Mouse (Mus musculus): ENCODE measurements around the gene Nat8f4. TPM values are rescaled to one million over a fixed set of nuclear protein-coding genes. Genes with fewer than 3 reads are reported as not detected.
"Not testable (repeated sequence)": the region's sequence is repeated elsewhere in the genome, so short reads cannot be mapped to it uniquely, and the experiment has no call there.

The Nat8f4 gene
- polyA plus RNA-seq, 1 experiment from 2014 or later: 1.7 TPM

- no peaks in the 10 kb centered on the region for H3K36me3 ChIP-seq (ENCODE audit: control insufficient read depth, insufficient read depth, low read length)
- 80% methylated on average over 8 of the region's 8 CpGs for WGBS
- ATAC-seq (ENCODE audit: low FRiP score, low TSS enrichment): no peak
Measured at GRCm38 (mm10) chr6:85867726-85868690, 36.7 kb downstream of the Nat8f4 start.

GRCm38 (mm10) chr6:85866995-85867394, 37.7 kb downstream of the Nat8f4 start:
- H3K4me3 ChIP-seq (ENCODE audit: low read depth, low read length); ATAC-seq (ENCODE audit: low FRiP score, low TSS enrichment); H3K4me1 ChIP-seq (replicated peaks; ENCODE audit: control insufficient read depth, insufficient read depth); H3K27ac ChIP-seq (replicated peaks); H3K27me3 ChIP-seq (ENCODE audit: control insufficient read depth, insufficient read depth, low read length); H3K9ac ChIP-seq (ENCODE audit: low read length); DNase-seq (ENCODE audit: low spot score); H3K4me2 ChIP-seq (replicated peaks; ENCODE audit: low read depth); H3K9me3 ChIP-seq (ENCODE audit: control insufficient read depth, low read length); H3K36me3 ChIP-seq (ENCODE audit: control insufficient read depth, insufficient read depth, low read length): not testable (repeated sequence)
- WGBS: 64% methylated on average over 1 of the region's 1 CpGs

More at GRCm38 (mm10) chr6:85867726-85868690, 36.7 kb downstream of the Nat8f4 start:
- H3K4me2 ChIP-seq (replicated peaks; ENCODE audit: low read depth): no peak overlapping the region
- H3K4me1 ChIP-seq (replicated peaks; ENCODE audit: control insufficient read depth, insufficient read depth): no peaks in the 10 kb centered on the region
- no peaks in the 10 kb centered on the region for H3K9me3 ChIP-seq (ENCODE audit: control insufficient read depth, low read length)
- H3K27ac ChIP-seq (replicated peaks): no peak overlapping the region
- no peak for DNase-seq (ENCODE audit: low spot score)
- no peaks in the 10 kb centered on the region for H3K27me3 ChIP-seq (ENCODE audit: control insufficient read depth, insufficient read depth, low read length)
- no peak overlapping the region for H3K9ac ChIP-seq (ENCODE audit: low read length)
- H3K4me3 ChIP-seq (ENCODE audit: low read depth, low read length): no peak overlapping the region
- no peak for TF ChIP-seq CTCF (IDR thresholded peaks at IDR 0.05; ENCODE audit: low read depth)
- no peak for TF ChIP-seq EP300 (optimal IDR thresholded peaks at IDR 0.05)

DNA sequence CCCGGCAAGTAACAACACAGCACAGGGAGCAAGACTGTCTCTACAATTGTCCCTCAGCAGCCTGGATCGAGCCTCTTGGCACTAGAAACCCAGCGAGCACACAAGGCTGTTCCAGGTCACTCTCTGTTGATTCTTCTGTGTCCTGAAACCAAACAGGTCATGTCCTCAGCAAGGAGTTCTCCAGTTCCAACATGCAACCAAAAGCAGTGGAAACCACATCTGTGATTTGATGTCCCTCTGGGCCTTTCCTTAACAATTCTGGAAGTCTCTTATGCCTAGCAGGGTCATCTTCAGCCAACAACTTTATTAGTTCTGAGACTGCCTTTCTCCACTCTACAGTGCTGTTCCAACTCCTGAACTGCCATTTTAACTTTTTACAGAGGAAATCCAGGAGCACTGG, 38.5 kb downstream of the Nat8f4 start:
- ATAC-seq (ENCODE audit: low FRiP score, low TSS enrichment); DNase-seq (ENCODE audit: low spot score); H3K9ac ChIP-seq (ENCODE audit: low read length); H3K4me3 ChIP-seq (ENCODE audit: low read depth, low read length); H3K4me1 ChIP-seq (replicated peaks; ENCODE audit: control insufficient read depth, insufficient read depth); H3K27me3 ChIP-seq (ENCODE audit: control insufficient read depth, insufficient read depth, low read length); H3K36me3 ChIP-seq (ENCODE audit: control insufficient read depth, insufficient read depth, low read length); H3K27ac ChIP-seq (replicated peaks); H3K9me3 ChIP-seq (ENCODE audit: control insufficient read depth, low read length); H3K4me2 ChIP-seq (replicated peaks; ENCODE audit: low read depth): not testable (repeated sequence)
- WGBS: 79% methylated on average over 3 of the region's 3 CpGs

- not testable (repeated sequence) for H3K9me3 ChIP-seq (ENCODE audit: control insufficient read depth, low read length); H3K4me3 ChIP-seq (ENCODE audit: low read depth, low read length); ATAC-seq (ENCODE audit: low FRiP score, low TSS enrichment); DNase-seq (ENCODE audit: low spot score); H3K4me2 ChIP-seq (replicated peaks; ENCODE audit: low read depth); H3K9ac ChIP-seq (ENCODE audit: low read length); H3K36me3 ChIP-seq (ENCODE audit: control insufficient read depth, insufficient read depth, low read length); H3K27me3 ChIP-seq (ENCODE audit: control insufficient read depth, insufficient read depth, low read length); H3K27ac ChIP-seq (replicated peaks); H3K4me1 ChIP-seq (replicated peaks; ENCODE audit: control insufficient read depth, insufficient read depth)
- WGBS: 68% methylated on average over 6 of the region's 7 CpGs
Measured at GRCm38 (mm10) chr6:85864900-85865639, 39.6 kb downstream of the Nat8f4 start.

DNA sequence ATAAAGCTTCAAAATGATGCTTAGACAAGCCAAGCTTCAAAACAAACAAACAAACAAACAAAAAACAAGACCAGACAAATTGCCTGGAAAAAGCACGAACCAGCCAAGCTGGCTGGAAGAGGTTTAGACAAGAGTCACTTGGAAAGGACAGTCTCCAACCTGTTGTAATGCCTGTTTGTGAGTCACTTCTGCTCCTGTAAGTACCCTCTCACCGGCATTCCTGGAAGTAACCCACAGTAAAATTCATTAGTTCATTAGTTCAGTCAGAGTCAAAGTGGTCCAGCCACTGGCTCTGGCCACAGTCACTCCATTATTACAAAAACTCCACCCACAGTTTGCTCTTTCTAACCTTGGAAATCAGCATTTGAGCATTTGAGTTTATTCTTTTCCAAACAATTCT, 40.8 kb downstream of the Nat8f4 start:
- Histone ChIP-seq H3K27me3 (ENCODE audit: control insufficient read depth, insufficient read depth, low read length) (no peaks in the 10 kb centered on the region), H3K4me2 (replicated peaks; ENCODE audit: low read depth) (no peak overlapping the region), H3K9ac (ENCODE audit: low read length) (no peak overlapping the region), H3K4me3 (ENCODE audit: low read depth, low read length) (no peak overlapping the region), H3K36me3 (ENCODE audit: control insufficient read depth, insufficient read depth, low read length) (no peaks in the 10 kb centered on the region), H3K9me3 (ENCODE audit: control insufficient read depth, low read length) (no peaks in the 10 kb centered on the region), H3K27ac (replicated peaks) (no peak overlapping the region), H3K4me1 (replicated peaks; ENCODE audit: control insufficient read depth, insufficient read depth) (no peaks in the 10 kb centered on the region)
- TF ChIP-seq CTCF (IDR thresholded peaks at IDR 0.05; ENCODE audit: low read depth) (no peak), EP300 (optimal IDR thresholded peaks at IDR 0.05) (no peak)
- ATAC-seq (ENCODE audit: low FRiP score, low TSS enrichment) (no peak), DNase-seq (ENCODE audit: low spot score) (no peak)
- 84% methylated on average over 2 of the region's 2 CpGs for WGBS

GRCm38 (mm10) chr6:85863136-85863535, 41.5 kb downstream of the Nat8f4 start:
- Histone ChIP-seq H3K27me3 (ENCODE audit: control insufficient read depth, insufficient read depth, low read length) (no peaks in the 10 kb centered on the region), H3K4me3 (ENCODE audit: low read depth, low read length) (no peak overlapping the region), H3K4me2 (replicated peaks; ENCODE audit: low read depth) (no peak overlapping the region), H3K27ac (replicated peaks) (no peak overlapping the region), H3K9ac (ENCODE audit: low read length) (no peak overlapping the region), H3K9me3 (ENCODE audit: control insufficient read depth, low read length) (no peaks in the 10 kb centered on the region), H3K36me3 (ENCODE audit: control insufficient read depth, insufficient read depth, low read length) (no peaks in the 10 kb centered on the region), H3K4me1 (replicated peaks; ENCODE audit: control insufficient read depth, insufficient read depth) (no peaks in the 10 kb centered on the region)
- TF ChIP-seq EP300 (optimal IDR thresholded peaks at IDR 0.05) (no peak), CTCF (IDR thresholded peaks at IDR 0.05; ENCODE audit: low read depth) (no peak)
- ATAC-seq (ENCODE audit: low FRiP score, low TSS enrichment): no peak
- 66% methylated on average over 2 of the region's 2 CpGs for WGBS
- no peak for DNase-seq (ENCODE audit: low spot score)

Measured in stomach, postnatal 0 days (tissue).